Mouse (Mus musculus) midbrain, embryonic 15.5 days (tissue): Measurements from ENCODE around the gene Rtel1. TPM values are rescaled to one million over a fixed set of nuclear protein-coding genes. Genes with fewer than 3 reads are reported as not detected.

Source experiments
- ATAC-seq: fragments of 200-750 bp; cut with Nextera tagmentation; replicated peaks from 2 replicates; pipeline ENCODE4 v1.8.0; 2017; ENCODE audit warnings: moderate TSS enrichment
- H3K27ac ChIP-seq: fragments of 300-500 bp; sonication (generic); 2 replicates; pipeline ENCODE4 v1.5.1; 2015; ENCODE audit warnings: mild to moderate bottlenecking, inconsistent platforms
- H3K27me3 ChIP-seq: fragments of 300-500 bp; sonication (generic); replicated peaks from 2 replicates; pipeline ENCODE4 v1.6.1; 2015; ENCODE audit warnings: inconsistent platforms
- H3K36me3 ChIP-seq: fragments of 300-500 bp; sonication (generic); replicated peaks from 2 replicates; pipeline ENCODE4 v1.6.1; 2015; ENCODE audit warnings: inconsistent platforms
- H3K4me1 ChIP-seq: fragments of 300-500 bp; sonication (generic); 2 replicates; pipeline ENCODE4 v1.6.1; 2015; ENCODE audit warnings: inconsistent platforms
- H3K4me2 ChIP-seq: fragments of 300-500 bp; sonication (generic); 2 replicates; pipeline ENCODE4 v1.6.1; 2015; ENCODE audit warnings: inconsistent platforms, mild to moderate bottlenecking, moderate library complexity
- H3K4me3 ChIP-seq: fragments of 300-500 bp; sonication (generic); 2 replicates; pipeline ENCODE4 v1.5.1; 2015; ENCODE audit warnings: mild to moderate bottlenecking, inconsistent platforms
- H3K9ac ChIP-seq: fragments of 300-500 bp; sonication (generic); 2 replicates; pipeline ENCODE4 v1.6.1; 2015; ENCODE audit warnings: mild to moderate bottlenecking, inconsistent platforms
- H3K9me3 ChIP-seq: fragments of 300-500 bp; sonication (generic); 2 replicates; pipeline ENCODE4 v1.6.1; 2016; ENCODE audit warnings: inconsistent platforms
- WGBS: fragments of 180-500 bp; shearing (Covaris S2); methylation state at CpG from one replicate; pipeline ENCODE4 v1.1.7; 2015; ENCODE audit warnings: mixed read lengths; 5-methylcytosine and 5-hydroxymethylcytosine counted together
- polyA plus RNA-seq: library from polyadenylated mRNA; unstranded; fragments of >200 nt; fragmentation: Nextera tagmentation; extraction: Ambion mirVana; gene quantifications from 2 replicates; pipeline ENCODE4 v1.2.1, GENCODE M21; 2015

Gene Rtel1
- polyA plus RNA-seq, 1 experiment from 2014 or later = 50.0 TPM

GRCm38 (mm10) chr2:181397207-181397761 is 77.7 kb downstream of the Rtel1 start:
- Histone ChIP-seq H3K27me3 (no peaks in the 10 kb centered on the region), H3K9ac (no peak overlapping the region), H3K4me2 (no peak overlapping the region), H3K9me3 (no peaks in the 10 kb centered on the region), H3K27ac (no peak overlapping the region), H3K4me3 (no peak overlapping the region), H3K36me3 (no peaks in the 10 kb centered on the region), H3K4me1 (no peaks in the 10 kb centered on the region)
- no peak for ATAC-seq
- 69% methylated on average over 5 of the region's 5 CpGs for WGBS

- H3K27ac ChIP-seq = no peak overlapping the region
- no peak overlapping the region for H3K4me2 ChIP-seq
- H3K36me3 ChIP-seq = no peaks in the 10 kb centered on the region
- H3K4me3 ChIP-seq = no peak overlapping the region
- H3K9me3 ChIP-seq = no peaks in the 10 kb centered on the region
- H3K4me1 ChIP-seq = no peaks in the 10 kb centered on the region; the same call in 1 of the 2 replicates
- H3K27me3 ChIP-seq = no peaks in the 10 kb centered on the region
- ATAC-seq = no peak
- H3K9ac ChIP-seq = no peak overlapping the region
- WGBS = 18% methylated on average over 1 of the region's 1 CpGs
Observed at GRCm38 (mm10) chr2:181401497-181401896, 82.0 kb downstream of the Rtel1 start.

- no peak for ATAC-seq
- 91% methylated on average over 3 of the region's 3 CpGs for WGBS
Observed at GRCm38 (mm10) chr2:181403722-181404121, 84.2 kb downstream of the Rtel1 start.

More at GRCm38 (mm10) chr2:181403722-181404121, 84.2 kb downstream of the Rtel1 start:
- Histone ChIP-seq H3K27me3 (no peaks in the 10 kb centered on the region), H3K4me2 (no peak overlapping the region), H3K36me3 (no peaks in the 10 kb centered on the region), H3K9ac (no peak overlapping the region), H3K4me1 (no peaks in the 10 kb centered on the region; the same call in 1 of the 2 replicates), H3K27ac (no peak overlapping the region), H3K9me3 (no peaks in the 10 kb centered on the region), H3K4me3 (no peak overlapping the region)

Other genes with a start within 250 kb of the Rtel1 start
- 54.0 and 62.5 TPM in 2 replicates for gene Kcnq2, start 184.4 kb upstream of the Rtel1 start, polyA plus RNA-seq
- gene Eef1a2, start 162.7 kb upstream of the Rtel1 start, polyA plus RNA-seq = 11.5 and 12.1 TPM in 2 replicates
- 432 and 436 TPM in 2 replicates for gene Ppdpf, start 132.5 kb upstream of the Rtel1 start, polyA plus RNA-seq
- gene Ptk6, start 117.0 kb upstream of the Rtel1 start, polyA plus RNA-seq = not detected in 2 replicates
- gene Srms, start 106.6 kb upstream of the Rtel1 start, polyA plus RNA-seq = 0.18 and 0.22 TPM in 2 replicates
- 0.14 and 0.24 TPM in 2 replicates for gene Fndc11, start 99.7 kb upstream of the Rtel1 start, polyA plus RNA-seq
- gene Helz2, start 77.7 kb upstream of the Rtel1 start, polyA plus RNA-seq = 0.40 and 0.66 TPM in 2 replicates
- gene Gmeb2, start 31.7 kb upstream of the Rtel1 start, polyA plus RNA-seq = 18.1 and 19.4 TPM in 2 replicates
- 1,443 and 1,470 TPM in 2 replicates for gene Stmn3, start 5.2 kb upstream of the Rtel1 start, polyA plus RNA-seq
- 96.4 and 103 TPM in 2 replicates for gene Zgpat, start 45.2 kb downstream of the Rtel1 start, polyA plus RNA-seq
- gene Arfrp1, start 45.7 kb downstream of the Rtel1 start, polyA plus RNA-seq = 96.4 and 99.7 TPM in 2 replicates
- 66.3 and 71.4 TPM in 2 replicates for gene Lime1, start 60.3 kb downstream of the Rtel1 start, polyA plus RNA-seq
- 23.8 and 26.0 TPM in 2 replicates for gene Zbtb46, start 139.7 kb downstream of the Rtel1 start, polyA plus RNA-seq
- gene Abhd16b, start 173.5 kb downstream of the Rtel1 start, polyA plus RNA-seq = 0.09 and 0.12 TPM in 2 replicates
- gene Tpd52l2, start 177.4 kb downstream of the Rtel1 start, polyA plus RNA-seq = 117 TPM in 2 replicates
- gene Dnajc5, start 200.7 kb downstream of the Rtel1 start, polyA plus RNA-seq = 291 and 297 TPM in 2 replicates